Mouse (Mus musculus): Measurements from ENCODE around the gene Myo16.
A peak's percentile ranks its signal among the peaks of the same experiment; 100 is the strongest.

Myo16 gene

GRCm38 (mm10) chr8:10175976-10176375, 22.3 kb downstream of the Myo16 start:
- DNase-seq (ENCODE audit: low read depth, low spot score) = peak; percentile 42

GRCm38 (mm10) chr8:10177131-10177530, 23.4 kb downstream of the Myo16 start:
- no peak for DNase-seq (ENCODE audit: low read depth, low spot score)

GRCm38 (mm10) chr8:10178986-10179385, 25.3 kb downstream of the Myo16 start:
- DNase-seq (ENCODE audit: low read depth, low spot score) = no peak

GRCm38 (mm10) chr8:10190607-10191006, 36.9 kb downstream of the Myo16 start:
- DNase-seq (ENCODE audit: low read depth, low spot score) = no peak

GRCm38 (mm10) chr8:10198164-10198563, 44.5 kb downstream of the Myo16 start:
- no peak for DNase-seq (ENCODE audit: low read depth, low spot score)

- no peak for DNase-seq (ENCODE audit: low read depth, low spot score)
These were observed 45.6 kb downstream of the Myo16 start for GRCm38 (mm10) chr8:10199301-10199700.

- DNase-seq (ENCODE audit: low read depth, low spot score) = peak; percentile 51
These were observed 46.3 kb downstream of the Myo16 start for GRCm38 (mm10) chr8:10200042-10200441.

- DNase-seq (ENCODE audit: low read depth, low spot score) = no peak
These were observed 61.3 kb downstream of the Myo16 start for GRCm38 (mm10) chr8:10215023-10215422.

- no peak for DNase-seq (ENCODE audit: low read depth, low spot score)
These were observed 66.1 kb downstream of the Myo16 start for GRCm38 (mm10) chr8:10219761-10220276.

GRCm38 (mm10) chr8:10222770-10223169, 69.1 kb downstream of the Myo16 start:
- no peak for DNase-seq (ENCODE audit: low read depth, low spot score)

GRCm38 (mm10) chr8:10223528-10224194, 70.0 kb downstream of the Myo16 start:
- no peak for DNase-seq (ENCODE audit: low read depth, low spot score)

- no peak for DNase-seq (ENCODE audit: low read depth, low spot score)
These were observed 70.7 kb downstream of the Myo16 start for GRCm38 (mm10) chr8:10224305-10224971.

GRCm38 (mm10) chr8:10225018-10225417, 71.3 kb downstream of the Myo16 start:
- DNase-seq (ENCODE audit: low read depth, low spot score) = no peak

- peak; percentile 82 for DNase-seq (ENCODE audit: low read depth, low spot score)
These were observed 77.1 kb downstream of the Myo16 start for GRCm38 (mm10) chr8:10230746-10231369.

GRCm38 (mm10) chr8:10234516-10234915, 80.8 kb downstream of the Myo16 start:
- no peak for DNase-seq (ENCODE audit: low read depth, low spot score)

GRCm38 (mm10) chr8:10243344-10243743, 89.6 kb downstream of the Myo16 start:
- no peak for DNase-seq (ENCODE audit: low read depth, low spot score)

GRCm38 (mm10) chr8:10249156-10249555, 95.4 kb downstream of the Myo16 start:
- peak; percentile 28 for DNase-seq (ENCODE audit: low read depth, low spot score)

- DNase-seq (ENCODE audit: low read depth, low spot score) = no peak
These were observed 102.0 kb downstream of the Myo16 start for GRCm38 (mm10) chr8:10255741-10256140.

GRCm38 (mm10) chr8:10256563-10256962, 102.9 kb downstream of the Myo16 start:
- no peak for DNase-seq (ENCODE audit: low read depth, low spot score)

- no peak for DNase-seq (ENCODE audit: low read depth, low spot score)
These were observed 116.4 kb downstream of the Myo16 start for GRCm38 (mm10) chr8:10270094-10270493.

GRCm38 (mm10) chr8:10292600-10292999, 138.9 kb downstream of the Myo16 start:
- DNase-seq (ENCODE audit: low read depth, low spot score) = no peak

- peak; percentile 7 for DNase-seq (ENCODE audit: low read depth, low spot score)
These were observed 147.1 kb downstream of the Myo16 start for GRCm38 (mm10) chr8:10300797-10301196.

GRCm38 (mm10) chr8:10303061-10303460, 149.3 kb downstream of the Myo16 start:
- DNase-seq (ENCODE audit: low read depth, low spot score) = no peak
